Comparison of ENCODE assay signal across 19 mouse cellular contexts in genomic region chr6:43765958-43766357, GRCm38 (mm10).
DNase-seq lines count a peak whose midpoint lies in the region; ATAC-seq and TF ChIP-seq lines count a peak whose summit lies in the region.
"Had no signal": no experiment of that assay in that cellular context is flagged by ENCODE, and none has a peak within 500 bp of the region (broad histone marks: within the 10 kb centered on the region; RNA-seq: fewer than 3 reads in every experiment).

No protein-coding gene starts in this region.

- H3K27ac ChIP-seq in forebrain, embryonic 16.5 days (ENCODE audit: low read length): no peak overlapping the region
- H3K27ac ChIP-seq in forebrain, embryonic 11.5 days (ENCODE audit: low read depth, low read length): no peak overlapping the region
- H3K27ac ChIP-seq: embryonic facial prominence, embryonic 13.5 days; embryonic facial prominence, embryonic 15.5 days; forebrain, embryonic 12.5 days had no signal

- H3K4me2 ChIP-seq in forebrain, embryonic 16.5 days (ENCODE audit: low read length): no peak overlapping the region
- H3K4me2 ChIP-seq in forebrain, embryonic 11.5 days (ENCODE audit: low read depth, low read length, severe bottlenecking): no peak overlapping the region
- H3K4me2 ChIP-seq: embryonic facial prominence, embryonic 13.5 days; embryonic facial prominence, embryonic 15.5 days; forebrain, embryonic 12.5 days had no signal

- 0 out of 2 replicates have a peak, but pooled peaks have one; percentile 31 for ATAC-seq in forebrain, embryonic 16.5 days
- no peak for ATAC-seq in forebrain, embryonic 11.5 days (replicated peaks; ENCODE audit: low FRiP score)

- TF ChIP-seq CTCF in brain, embryonic 14.5 days (IDR thresholded peaks at IDR 0.05; ENCODE audit: borderline replicate concordance, extremely low read depth, insufficient read depth, insufficient read length): no peak

- TF ChIP-seq POLR2A in brain, embryonic 14.5 days (IDR thresholded peaks at IDR 0.05; ENCODE audit: borderline replicate concordance, extremely low read depth, insufficient read depth, insufficient read length, poor library complexity, severe bottlenecking): no peak

- no peak overlapping the region for H3K4me3 ChIP-seq in forebrain, embryonic 16.5 days (replicated peaks; ENCODE audit: low read length)
- H3K4me3 ChIP-seq in forebrain, embryonic 11.5 days (ENCODE audit: low read depth, low read length): no peak overlapping the region
- H3K4me3 ChIP-seq: embryonic facial prominence, embryonic 13.5 days; embryonic facial prominence, embryonic 15.5 days; erythroblast, embryonic 14.5 days; forebrain, embryonic 12.5 days had no signal

- no peaks in the 10 kb centered on the region for H3K4me1 ChIP-seq in forebrain, embryonic 16.5 days (replicated peaks; ENCODE audit: control insufficient read depth, insufficient read depth, low read length)
- no peaks in the 10 kb centered on the region for H3K4me1 ChIP-seq in forebrain, embryonic 11.5 days (replicated peaks; ENCODE audit: control insufficient read depth, insufficient read depth, low read length)
- H3K4me1 ChIP-seq: embryonic facial prominence, embryonic 13.5 days; embryonic facial prominence, embryonic 15.5 days; forebrain, embryonic 12.5 days had no signal

- intact Hi-C loops in gastrocnemius, postnatal 14 days (cut with DNase I; ENCODE audit: low total_unique reads): no loop called here

- no peak for DNase-seq in forebrain, embryonic 11.5 days (ENCODE audit: low spot score)
- peak; percentile 6 for DNase-seq in gastrocnemius, postnatal 10 days
- no peak for DNase-seq in gastrocnemius, postnatal 14 days
- peak; percentile 59 for DNase-seq in brain, embryonic 14.5 days (ENCODE audit: low read depth)
- DNase-seq in lung, postnatal 14 days: no peak
- DNase-seq: adrenal gland, adult 2 months; adrenal gland, postnatal 10 days; adrenal gland, postnatal 25 days; cerebellum, adult 11 months; cerebellum, adult 18-20 months; cerebellum, adult 8-10 months; cerebellum, adult 9-11 months; cerebellum, postnatal 36 days; embryo, embryonic 11 days had no signal

- no peaks in the 10 kb centered on the region for H3K9me3 ChIP-seq in forebrain, embryonic 16.5 days (ENCODE audit: control insufficient read depth, low read length)
- H3K9me3 ChIP-seq in forebrain, embryonic 11.5 days (ENCODE audit: control insufficient read depth, low read length): no peaks in the 10 kb centered on the region
- H3K9me3 ChIP-seq: embryonic facial prominence, embryonic 13.5 days; embryonic facial prominence, embryonic 15.5 days; forebrain, embryonic 12.5 days had no signal

- WGBS in forebrain, embryonic 16.5 days: 60% methylated on average over 1 of the region's 1 CpGs
- WGBS in forebrain, embryonic 11.5 days: 93% methylated on average over 1 of the region's 1 CpGs

- H3K27me3 ChIP-seq in forebrain, embryonic 16.5 days (replicated peaks; ENCODE audit: control insufficient read depth, insufficient read depth, low read length): no peaks in the 10 kb centered on the region
- no peaks in the 10 kb centered on the region for H3K27me3 ChIP-seq in forebrain, embryonic 11.5 days (ENCODE audit: control insufficient read depth, insufficient read depth, low read length)
- H3K27me3 ChIP-seq: embryonic facial prominence, embryonic 13.5 days; embryonic facial prominence, embryonic 15.5 days; forebrain, embryonic 12.5 days had no signal

- H3K9ac ChIP-seq in forebrain, embryonic 16.5 days (replicated peaks; ENCODE audit: low read depth, low read length): no peak overlapping the region
- H3K9ac ChIP-seq in forebrain, embryonic 11.5 days (ENCODE audit: low read length): no peak overlapping the region
- H3K9ac ChIP-seq: embryonic facial prominence, embryonic 13.5 days; embryonic facial prominence, embryonic 15.5 days; forebrain, embryonic 12.5 days had no signal

- H3K36me3 ChIP-seq in forebrain, embryonic 16.5 days (ENCODE audit: control insufficient read depth, insufficient read depth): no peaks in the 10 kb centered on the region
- H3K36me3 ChIP-seq in forebrain, embryonic 11.5 days (ENCODE audit: control insufficient read depth, insufficient read depth, low read length): no peaks in the 10 kb centered on the region
- H3K36me3 ChIP-seq: embryonic facial prominence, embryonic 13.5 days; embryonic facial prominence, embryonic 15.5 days; forebrain, embryonic 12.5 days had no signal

Comparison
In these comparisons a context has a peak if more than half of its experiments do, and no peak if none do; other contexts are left out.
1. DNase-seq: peak in gastrocnemius, postnatal 10 days (single experiment) and brain, embryonic 14.5 days (single experiment); none in forebrain, embryonic 11.5 days (single experiment), gastrocnemius, postnatal 14 days (single experiment) and lung, postnatal 14 days (single experiment).